Mouse (Mus musculus) kidney, postnatal 0 days (tissue): Measurements from ENCODE around the gene Gtdc1. TPM values are rescaled to one million over a fixed set of nuclear protein-coding genes. Genes with fewer than 3 reads are reported as not detected.

Experiments used
- ATAC-seq: fragments of 200-750 bp; cut with Nextera tagmentation; replicated peaks from 2 replicates; pipeline ENCODE4 v1.8.0; 2017; ENCODE audit warnings: low read depth, moderate number of reproducible peaks, moderate TSS enrichment, moderate library complexity; ENCODE audit not compliant: low FRiP score
- DNase-seq: peaks from one replicate; pipeline ENCODE4 v3.0.0-alpha.2; 2016; ENCODE audit warnings: low spot score
- H3K27ac ChIP-seq: fragments of 300-500 bp; sonication (generic); 2 replicates; pipeline ENCODE4 v1.5.1; 2014; ENCODE audit warnings: mild to moderate bottlenecking
- H3K27me3 ChIP-seq: fragments of 300-500 bp; sonication (generic); 2 replicates; pipeline ENCODE4 v1.6.1; 2014; ENCODE audit warnings: low read length, mixed read lengths; ENCODE audit not compliant: insufficient read depth
- H3K36me3 ChIP-seq: fragments of 300-500 bp; sonication (generic); 2 replicates; pipeline ENCODE4 v1.6.1; 2014; ENCODE audit warnings: low read length, mixed read lengths; ENCODE audit not compliant: insufficient read depth
- H3K4me1 ChIP-seq: fragments of 300-500 bp; sonication (generic); replicated peaks from 2 replicates; pipeline ENCODE4 v1.6.1; 2014; ENCODE audit warnings: antibody characterized with exemption, low read length, mixed read lengths; ENCODE audit not compliant: insufficient read depth
- H3K4me2 ChIP-seq: fragments of 300-500 bp; sonication (generic); 2 replicates; pipeline ENCODE4 v1.6.1; 2014; ENCODE audit warnings: mild to moderate bottlenecking, low read length, moderate library complexity, mixed read lengths
- H3K4me3 ChIP-seq: fragments of 300-500 bp; sonication (generic); replicated peaks from 2 replicates; pipeline ENCODE4 v1.5.1; 2014; ENCODE audit warnings: low read depth, low read length
- H3K9ac ChIP-seq: fragments of 300-500 bp; sonication (generic); 2 replicates; pipeline ENCODE4 v1.6.1; 2014; ENCODE audit warnings: low read depth, low read length
- H3K9me3 ChIP-seq: fragments of 300-500 bp; sonication (generic); replicated peaks from 2 replicates; pipeline ENCODE4 v1.6.1; 2016; ENCODE audit warnings: low read length, inconsistent platforms, mixed read lengths
- CTCF ChIP-seq: IDR thresholded peaks from 2 replicates; pipeline ENCODE4 v1.5.1; 2016; ENCODE audit warnings: antibody characterized with exemption, low read depth, mild to moderate bottlenecking, moderate library complexity
- WGBS: fragments of 180-500 bp; shearing (Covaris S2); extraction: QIAGEN DNeasy Blood & Tissue Kit; methylation state at CpG from one replicate; pipeline ENCODE4 v1.1.7; 2014; 5-methylcytosine and 5-hydroxymethylcytosine counted together
- polyA plus RNA-seq: library from polyadenylated mRNA; unstranded; fragments of >200 nt; fragmentation: Nextera tagmentation; extraction: Ambion mirVana; gene quantifications from 2 replicates; pipeline ENCODE4 v1.2.1, GENCODE M21; 2015

Gene Gtdc1
- polyA plus RNA-seq, 1 experiment from 2014 or later, result 10.4 TPM

GRCm38 (mm10) chr2:44817787-44818186 is 109.7 kb downstream of the Gtdc1 start:
- Histone ChIP-seq H3K4me3 (no peak overlapping the region), H3K4me1 (no peaks in the 10 kb centered on the region), H3K9ac (no peak overlapping the region), H3K36me3 (no peaks in the 10 kb centered on the region), H3K9me3 (no peaks in the 10 kb centered on the region), H3K4me2 (no peak overlapping the region), H3K27ac (no peak overlapping the region), H3K27me3 (no peaks in the 10 kb centered on the region)
- no peak for DNase-seq
- no peak for ATAC-seq
- no peak for TF ChIP-seq CTCF

GRCm38 (mm10) chr2:44813729-44814128 is 113.7 kb downstream of the Gtdc1 start:
- no peak for ATAC-seq
- H3K4me2 ChIP-seq, result no peak overlapping the region
- 75% methylated on average over 3 of the region's 3 CpGs for WGBS
- no peaks in the 10 kb centered on the region for H3K36me3 ChIP-seq
- DNase-seq, result no peak
- H3K4me1 ChIP-seq, result no peaks in the 10 kb centered on the region
- no peak for TF ChIP-seq CTCF
- H3K9me3 ChIP-seq, result no peaks in the 10 kb centered on the region
- H3K4me3 ChIP-seq, result no peak overlapping the region
- no peak overlapping the region for H3K9ac ChIP-seq
- H3K27ac ChIP-seq, result no peak overlapping the region
- no peaks in the 10 kb centered on the region for H3K27me3 ChIP-seq

GRCm38 (mm10) chr2:44804497-44804896 is 123.0 kb downstream of the Gtdc1 start:
- no peak for DNase-seq

GRCm38 (mm10) chr2:44801361-44801760 is 126.1 kb downstream of the Gtdc1 start:
- TF ChIP-seq CTCF, result no peak
- no peak for DNase-seq
- Histone ChIP-seq H3K27me3 (no peaks in the 10 kb centered on the region), H3K4me2 (no peak overlapping the region), H3K27ac (no peak overlapping the region), H3K4me3 (no peak overlapping the region), H3K9ac (no peak overlapping the region), H3K4me1 (no peaks in the 10 kb centered on the region), H3K36me3 (no peaks in the 10 kb centered on the region), H3K9me3 (no peaks in the 10 kb centered on the region)
- 74% methylated on average over 2 of the region's 2 CpGs for WGBS
- no peak for ATAC-seq

More at GRCm38 (mm10) chr2:44804497-44804896, 123.0 kb downstream of the Gtdc1 start:
- TF ChIP-seq CTCF, result no peak
- Histone ChIP-seq H3K9me3 (no peaks in the 10 kb centered on the region), H3K36me3 (no peaks in the 10 kb centered on the region), H3K9ac (no peak overlapping the region), H3K27me3 (no peaks in the 10 kb centered on the region), H3K27ac (no peak overlapping the region), H3K4me2 (no peak overlapping the region), H3K4me1 (no peaks in the 10 kb centered on the region), H3K4me3 (no peak overlapping the region)
- no peak for ATAC-seq
- 80% methylated on average over 6 of the region's 6 CpGs for WGBS

- ATAC-seq, result no peak
- TF ChIP-seq CTCF, result no peak
- H3K4me2 ChIP-seq, result no peak overlapping the region
- H3K36me3 ChIP-seq, result no peaks in the 10 kb centered on the region
- no peak overlapping the region for H3K27ac ChIP-seq
- H3K9me3 ChIP-seq, result no peaks in the 10 kb centered on the region
- WGBS, result 93% methylated on average over 4 of the region's 4 CpGs
- no peak overlapping the region for H3K4me3 ChIP-seq
- H3K4me1 ChIP-seq, result no peaks in the 10 kb centered on the region
- no peaks in the 10 kb centered on the region for H3K27me3 ChIP-seq
- no peak for DNase-seq
- H3K9ac ChIP-seq, result no peak overlapping the region
Observed at GRCm38 (mm10) chr2:44791840-44792239, 135.6 kb downstream of the Gtdc1 start.

- no peak for ATAC-seq
- Histone ChIP-seq H3K27ac (no peak overlapping the region), H3K36me3 (no peaks in the 10 kb centered on the region), H3K4me2 (no peak overlapping the region), H3K27me3 (no peaks in the 10 kb centered on the region), H3K4me1 (no peaks in the 10 kb centered on the region), H3K9ac (no peak overlapping the region), H3K9me3 (no peaks in the 10 kb centered on the region), H3K4me3 (no peak overlapping the region)
- 72% methylated on average over 5 of the region's 5 CpGs for WGBS
- TF ChIP-seq CTCF, result no peak
- no peak for DNase-seq
Observed at GRCm38 (mm10) chr2:44791134-44791533, 136.3 kb downstream of the Gtdc1 start.

- TF ChIP-seq CTCF, result no peak
Observed at GRCm38 (mm10) chr2:44782746-44783145, 144.7 kb downstream of the Gtdc1 start.

More at GRCm38 (mm10) chr2:44782746-44783145, 144.7 kb downstream of the Gtdc1 start:
- ATAC-seq, result no peak
- WGBS, result 88% methylated on average over 4 of the region's 4 CpGs
- H3K36me3 ChIP-seq, result no peaks in the 10 kb centered on the region
- H3K9ac ChIP-seq, result no peak overlapping the region
- H3K9me3 ChIP-seq, result no peaks in the 10 kb centered on the region
- no peaks in the 10 kb centered on the region for H3K27me3 ChIP-seq
- DNase-seq, result no peak
- no peak overlapping the region for H3K4me3 ChIP-seq
- no peak overlapping the region for H3K27ac ChIP-seq
- no peaks in the 10 kb centered on the region for H3K4me1 ChIP-seq
- H3K4me2 ChIP-seq, result no peak overlapping the region
